Mouse (Mus musculus): Measurements from ENCODE around the gene Mettl21e. TPM values are rescaled to one million over a fixed set of nuclear protein-coding genes. Genes with fewer than 3 reads are reported as not detected.

Mettl21e gene
- polyA plus RNA-seq, 1 experiment = not detected

DNA sequence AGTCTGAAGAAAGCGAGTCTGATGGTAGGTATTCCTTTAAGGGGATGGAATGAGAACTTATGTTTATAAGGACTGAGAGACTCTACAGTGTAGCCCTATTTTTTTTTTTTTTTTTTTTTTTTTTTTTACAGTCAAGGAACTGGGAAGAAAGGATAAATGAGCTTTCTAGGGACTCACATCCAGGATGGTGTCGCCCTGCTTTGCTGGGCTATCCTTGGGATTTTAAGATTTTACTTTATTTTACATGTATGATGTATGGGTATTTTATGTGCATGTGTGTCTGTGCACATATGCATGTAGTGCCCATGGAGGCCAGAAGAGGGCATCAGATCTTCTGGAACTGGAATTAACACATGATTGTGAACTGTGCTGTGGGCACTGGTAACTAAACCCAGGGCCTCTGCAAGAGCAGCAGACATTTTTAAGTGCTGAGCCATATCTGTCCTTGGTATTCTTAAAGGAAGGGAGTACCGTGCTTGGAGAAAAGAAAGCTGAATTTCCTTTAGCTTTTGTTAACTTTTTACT lies 50.8 kb downstream of the Mettl21e start:
- H3K4me3 ChIP-seq (ENCODE audit: insufficient read depth, poor library complexity, severe bottlenecking) = no peak overlapping the region
- H3ac ChIP-seq (ENCODE audit: control insufficient read depth, insufficient read length, low read depth) = no peak overlapping the region
- TF ChIP-seq CTCF (IDR thresholded peaks at IDR 0.05; ENCODE audit: control insufficient read depth, insufficient read depth, insufficient read length) = no peak
- TF ChIP-seq FOSL1 (IDR thresholded peaks at IDR 0.05; ENCODE audit: insufficient read depth, low read length, poor library complexity, severe bottlenecking) = no peak
- TF ChIP-seq CEBPB (IDR thresholded peaks at IDR 0.05; ENCODE audit: low read depth) = no peak
- no peak for TF ChIP-seq MAX (IDR thresholded peaks at IDR 0.05)
- no peak for TF ChIP-seq MYOG (IDR thresholded peaks at IDR 0.05; ENCODE audit: control insufficient read depth, extremely low read depth, insufficient read length)
- peaks cover 36% of the 10 kb centered on the region for H3K36me3 ChIP-seq (ENCODE audit: control insufficient read depth, insufficient read depth)
- H3K79me3 ChIP-seq (ENCODE audit: low read depth) = no peaks in the 10 kb centered on the region
- no peaks in the 10 kb centered on the region for H3K79me2 ChIP-seq (ENCODE audit: control insufficient read depth, insufficient read depth)
- no peaks in the 10 kb centered on the region for H3K27me3 ChIP-seq (ENCODE audit: control insufficient read depth, insufficient read depth, insufficient read length)

DNA sequence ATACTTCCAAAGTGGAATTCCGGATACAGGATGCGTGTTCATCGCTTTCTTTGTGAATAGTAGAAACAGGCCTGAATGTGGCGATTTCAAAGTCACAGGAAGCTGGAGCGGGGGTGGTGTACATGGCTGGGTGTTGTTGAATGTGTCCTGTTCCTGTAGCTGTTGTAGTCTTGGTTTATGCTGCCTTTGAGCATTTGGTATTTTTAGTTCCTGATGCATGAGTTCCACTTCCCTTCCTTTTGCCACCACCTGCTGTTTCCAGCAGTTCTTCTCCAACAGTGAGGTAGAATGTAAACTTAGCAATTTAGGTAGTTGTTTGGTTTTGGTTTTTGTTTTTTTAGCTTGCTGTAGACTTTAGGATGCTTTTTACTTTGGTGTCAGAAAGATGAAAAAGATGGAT lies 56.4 kb downstream of the Mettl21e start:
- no peak overlapping the region for H3K4me3 ChIP-seq (ENCODE audit: insufficient read depth, poor library complexity, severe bottlenecking)
- H3K79me2 ChIP-seq (ENCODE audit: control insufficient read depth, insufficient read depth) = no peaks in the 10 kb centered on the region
- no peak for TF ChIP-seq CTCF (IDR thresholded peaks at IDR 0.05; ENCODE audit: control insufficient read depth, insufficient read depth, insufficient read length)
- TF ChIP-seq CEBPB (IDR thresholded peaks at IDR 0.05; ENCODE audit: low read depth) = no peak
- no peak for TF ChIP-seq MAX (IDR thresholded peaks at IDR 0.05)
- TF ChIP-seq FOSL1 (IDR thresholded peaks at IDR 0.05; ENCODE audit: insufficient read depth, low read length, poor library complexity, severe bottlenecking) = no peak
- TF ChIP-seq USF1 (IDR thresholded peaks at IDR 0.05; ENCODE audit: low read depth) = no peak
- TF ChIP-seq MYOD1 (IDR thresholded peaks at IDR 0.05; ENCODE audit: control insufficient read depth, insufficient read length, low read depth) = no peak
- TF ChIP-seq MYOG (IDR thresholded peaks at IDR 0.05; ENCODE audit: control insufficient read depth, extremely low read depth, insufficient read length) = no peak
- H3K36me3 ChIP-seq (ENCODE audit: control insufficient read depth, insufficient read depth) = peaks cover 56% of the 10 kb centered on the region
- peaks cover 2% of the 10 kb centered on the region for H3K79me3 ChIP-seq (ENCODE audit: low read depth)
- H3ac ChIP-seq (ENCODE audit: control insufficient read depth, insufficient read length, low read depth) = no peak overlapping the region
- no peaks in the 10 kb centered on the region for H3K27me3 ChIP-seq (ENCODE audit: control insufficient read depth, insufficient read depth, insufficient read length)

DNA sequence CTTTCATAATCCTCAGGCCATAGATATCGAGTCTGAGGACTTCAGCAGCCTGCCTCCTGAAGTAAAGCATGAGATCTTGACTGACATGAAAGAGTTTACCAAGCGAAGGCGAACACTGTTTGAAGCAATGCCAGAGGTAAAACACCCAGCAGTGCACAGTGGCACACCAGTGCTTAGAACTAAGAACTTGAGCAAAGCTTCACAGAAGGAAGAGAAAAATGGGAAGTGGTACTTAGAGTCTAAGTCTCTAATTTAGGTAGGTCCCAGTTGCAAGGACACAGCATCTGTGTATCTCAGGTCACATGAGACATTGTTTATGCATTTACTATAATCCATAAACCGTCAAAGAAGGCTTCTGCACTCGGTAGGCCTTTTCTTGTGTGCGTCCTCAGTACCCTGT lies 56.9 kb downstream of the Mettl21e start:
- no peak overlapping the region for H3ac ChIP-seq (ENCODE audit: control insufficient read depth, insufficient read length, low read depth)
- H3K27me3 ChIP-seq (ENCODE audit: control insufficient read depth, insufficient read depth, insufficient read length) = no peaks in the 10 kb centered on the region
- peaks cover 53% of the 10 kb centered on the region for H3K36me3 ChIP-seq (ENCODE audit: control insufficient read depth, insufficient read depth)
- H3K79me3 ChIP-seq (ENCODE audit: low read depth) = peaks cover 2% of the 10 kb centered on the region
- no peak overlapping the region for H3K4me3 ChIP-seq (ENCODE audit: insufficient read depth, poor library complexity, severe bottlenecking)
- TF ChIP-seq MAX (IDR thresholded peaks at IDR 0.05) (no peak), MYOD1 (IDR thresholded peaks at IDR 0.05; ENCODE audit: control insufficient read depth, insufficient read length, low read depth) (no peak), FOSL1 (IDR thresholded peaks at IDR 0.05; ENCODE audit: insufficient read depth, low read length, poor library complexity, severe bottlenecking) (no peak), CTCF (IDR thresholded peaks at IDR 0.05; ENCODE audit: control insufficient read depth, insufficient read depth, insufficient read length) (no peak), CEBPB (IDR thresholded peaks at IDR 0.05; ENCODE audit: low read depth) (no peak), MYOG (IDR thresholded peaks at IDR 0.05; ENCODE audit: control insufficient read depth, extremely low read depth, insufficient read length) (no peak)
- no peaks in the 10 kb centered on the region for H3K79me2 ChIP-seq (ENCODE audit: control insufficient read depth, insufficient read depth)

DNA sequence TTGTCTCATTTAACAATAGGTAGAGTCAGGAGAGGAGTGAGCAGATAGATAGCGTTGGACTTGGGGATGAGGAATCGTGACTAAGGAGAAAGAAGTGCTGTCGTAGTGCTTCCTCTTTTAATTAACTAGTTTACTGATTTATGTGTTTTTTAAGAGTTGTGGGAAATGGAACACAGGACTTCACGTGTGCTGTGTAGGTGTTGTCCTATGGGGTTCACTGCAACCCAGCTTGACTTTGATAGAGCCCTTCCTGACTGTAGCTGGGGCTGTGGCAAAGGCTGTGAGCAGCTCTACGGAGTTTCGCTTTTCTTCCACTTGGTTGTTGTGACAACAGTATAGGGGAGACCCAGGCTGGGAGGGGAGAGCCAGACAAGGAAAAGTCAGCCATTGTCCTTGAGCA lies 60.4 kb downstream of the Mettl21e start:
- Histone ChIP-seq H3K36me3 (ENCODE audit: control insufficient read depth, insufficient read depth) (peaks cover 44% of the 10 kb centered on the region), H3K27me3 (ENCODE audit: control insufficient read depth, insufficient read depth, insufficient read length) (no peaks in the 10 kb centered on the region), H3K79me3 (ENCODE audit: low read depth) (peaks cover 2% of the 10 kb centered on the region), H3K4me3 (ENCODE audit: insufficient read depth, poor library complexity, severe bottlenecking) (no peak overlapping the region), H3K79me2 (ENCODE audit: control insufficient read depth, insufficient read depth) (peaks cover 7% of the 10 kb centered on the region), H3ac (ENCODE audit: control insufficient read depth, insufficient read length, low read depth) (no peak overlapping the region)
- TF ChIP-seq CTCF (IDR thresholded peaks at IDR 0.05; ENCODE audit: control insufficient read depth, insufficient read depth, insufficient read length) = no peak
- TF ChIP-seq USF1 (IDR thresholded peaks at IDR 0.05; ENCODE audit: low read depth) = no peak
- no peak for TF ChIP-seq MAX (IDR thresholded peaks at IDR 0.05)
- TF ChIP-seq FOSL1 (IDR thresholded peaks at IDR 0.05; ENCODE audit: insufficient read depth, low read length, poor library complexity, severe bottlenecking) = no peak
- no peak for TF ChIP-seq CEBPB (IDR thresholded peaks at IDR 0.05; ENCODE audit: low read depth)
- no peak for TF ChIP-seq MYOD1 (IDR thresholded peaks at IDR 0.05; ENCODE audit: control insufficient read depth, insufficient read length, low read depth)
- no peak for TF ChIP-seq MYOG (IDR thresholded peaks at IDR 0.05; ENCODE audit: control insufficient read depth, extremely low read depth, insufficient read length)

DNA sequence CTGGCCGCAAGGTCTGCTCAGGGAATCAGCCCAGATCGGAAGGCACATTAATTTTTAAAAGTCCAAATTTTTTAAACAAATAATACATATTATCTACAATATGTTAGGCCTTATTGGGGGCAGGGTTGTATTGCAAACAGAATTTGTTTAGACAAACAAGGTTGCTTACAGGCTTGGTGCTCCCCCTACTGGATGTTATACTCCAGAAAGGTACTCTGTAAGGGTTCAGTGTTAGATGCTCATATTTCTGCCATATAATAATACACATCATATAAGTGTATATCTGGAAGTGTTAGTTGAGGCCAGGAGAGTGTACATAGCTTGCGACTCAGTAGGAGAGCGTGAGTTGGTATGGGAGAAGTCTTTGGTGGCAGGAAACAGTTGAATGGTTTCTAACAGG lies 63.5 kb downstream of the Mettl21e start:
- Histone ChIP-seq H3K4me3 (ENCODE audit: insufficient read depth, poor library complexity, severe bottlenecking) (no peak overlapping the region), H3K79me2 (ENCODE audit: control insufficient read depth, insufficient read depth) (peaks cover 7% of the 10 kb centered on the region), H3ac (ENCODE audit: control insufficient read depth, insufficient read length, low read depth) (no peak overlapping the region), H3K27me3 (ENCODE audit: control insufficient read depth, insufficient read depth, insufficient read length) (no peaks in the 10 kb centered on the region), H3K36me3 (ENCODE audit: control insufficient read depth, insufficient read depth) (peaks cover 17% of the 10 kb centered on the region), H3K79me3 (ENCODE audit: low read depth) (peaks cover 3% of the 10 kb centered on the region)
- TF ChIP-seq FOSL1 (IDR thresholded peaks at IDR 0.05; ENCODE audit: insufficient read depth, low read length, poor library complexity, severe bottlenecking) = no peak
- no peak for TF ChIP-seq MYOG (IDR thresholded peaks at IDR 0.05; ENCODE audit: control insufficient read depth, extremely low read depth, insufficient read length)
- no peak for TF ChIP-seq MYOD1 (IDR thresholded peaks at IDR 0.05; ENCODE audit: control insufficient read depth, insufficient read length, low read depth)
- TF ChIP-seq CEBPB (IDR thresholded peaks at IDR 0.05; ENCODE audit: low read depth) = no peak
- TF ChIP-seq CTCF (IDR thresholded peaks at IDR 0.05; ENCODE audit: control insufficient read depth, insufficient read depth, insufficient read length) = no peak

Other genes with a start within 250 kb of the Mettl21e start
- 0.04 TPM for gene Mettl21c, start 198.9 kb downstream of the Mettl21e start, polyA plus RNA-seq (2012; fragmentation: generic; extraction: Trizol)
- 0.02 TPM for gene Gm8251, start 157.0 kb downstream of the Mettl21e start, polyA plus RNA-seq (2012; fragmentation: generic; extraction: Trizol)
- 21.9 TPM for gene Tex30, start 116.5 kb downstream of the Mettl21e start, polyA plus RNA-seq (2012; fragmentation: generic; extraction: Trizol)
- gene Kdelc1, start 100.2 kb downstream of the Mettl21e start, polyA plus RNA-seq (2012; fragmentation: generic; extraction: Trizol) = 16.2 TPM
- gene Bivm, start 100.0 kb downstream of the Mettl21e start, polyA plus RNA-seq (2012; fragmentation: generic; extraction: Trizol) = 9.1 TPM
- 4.4 TPM for gene Ercc5, start 71.2 kb downstream of the Mettl21e start, polyA plus RNA-seq (2012; fragmentation: generic; extraction: Trizol)

Data from C2C12 (cell line).